Mouse (Mus musculus) kidney, adult 2 months (tissue): ENCODE data around the gene Fads2. TPM values are rescaled to one million over a fixed set of nuclear protein-coding genes. Genes with fewer than 3 reads are reported as not detected.

ENCODE experiments used
- DNase-seq: peaks from one replicate; pipeline ENCODE4 v3.0.0; 2021
- H3K27ac ChIP-seq: fragments of 200-500 bp; 2 replicates; pipeline ENCODE4 v1.5.1; 2012; ENCODE audit warnings: low read depth, low read length, control low read depth, inconsistent platforms; ENCODE audit not compliant: insufficient read depth
- H3K27me3 ChIP-seq: fragments of 200-500 bp; replicated peaks from 2 replicates; pipeline ENCODE4 v1.6.1; 2012; ENCODE audit warnings: mild to moderate bottlenecking, moderate library complexity, low read length, inconsistent platforms; ENCODE audit not compliant: control insufficient read depth, insufficient read depth
- H3K36me3 ChIP-seq: fragments of 200-500 bp; 2 replicates; pipeline ENCODE4 v1.6.1; 2012; ENCODE audit warnings: mild to moderate bottlenecking, moderate library complexity, low read length, inconsistent platforms; ENCODE audit not compliant: control insufficient read depth, insufficient read depth
- H3K4me1 ChIP-seq: fragments of 200-500 bp; 2 replicates; pipeline ENCODE4 v1.6.1; 2011; ENCODE audit warnings: low read length; ENCODE audit not compliant: control insufficient read depth, insufficient read depth
- H3K4me3 ChIP-seq: fragments of 200-500 bp; 2 replicates; pipeline ENCODE4 v1.5.1; 2011; ENCODE audit warnings: mild to moderate bottlenecking, low read depth, low read length, control low read depth; ENCODE audit not compliant: insufficient read depth
- CTCF ChIP-seq: fragments of 200-500 bp; conservative IDR thresholded peaks from 2 replicates; pipeline ENCODE4 v1.5.1; 2011; ENCODE audit warnings: low read depth, mild to moderate bottlenecking, control low read depth, low read length, moderate library complexity, mixed read lengths; ENCODE audit not compliant: insufficient read depth, insufficient read length
- POLR2A ChIP-seq: fragments of 200-500 bp; IDR thresholded peaks from one replicate; pipeline ENCODE4 v1.6.1; 2011; ENCODE audit warnings: low read depth, low read length, control low read depth
- WGBS: fragments of 180-500 bp; shearing (Covaris S2); methylation state at CpG from one replicate; pipeline ENCODE4 v1.1.7; 2018; 5-methylcytosine and 5-hydroxymethylcytosine counted together
- polyA plus RNA-seq: library from polyadenylated mRNA; depleted of rRNA; stranded (reverse); fragments of >200 nt; gene quantifications from 2 replicates; pipeline ENCODE4 v1.2.3, GENCODE M21; 2012; rRNA removed

The Fads2 gene
- 240 and 258 TPM in 2 replicates for polyA plus RNA-seq

DNA sequence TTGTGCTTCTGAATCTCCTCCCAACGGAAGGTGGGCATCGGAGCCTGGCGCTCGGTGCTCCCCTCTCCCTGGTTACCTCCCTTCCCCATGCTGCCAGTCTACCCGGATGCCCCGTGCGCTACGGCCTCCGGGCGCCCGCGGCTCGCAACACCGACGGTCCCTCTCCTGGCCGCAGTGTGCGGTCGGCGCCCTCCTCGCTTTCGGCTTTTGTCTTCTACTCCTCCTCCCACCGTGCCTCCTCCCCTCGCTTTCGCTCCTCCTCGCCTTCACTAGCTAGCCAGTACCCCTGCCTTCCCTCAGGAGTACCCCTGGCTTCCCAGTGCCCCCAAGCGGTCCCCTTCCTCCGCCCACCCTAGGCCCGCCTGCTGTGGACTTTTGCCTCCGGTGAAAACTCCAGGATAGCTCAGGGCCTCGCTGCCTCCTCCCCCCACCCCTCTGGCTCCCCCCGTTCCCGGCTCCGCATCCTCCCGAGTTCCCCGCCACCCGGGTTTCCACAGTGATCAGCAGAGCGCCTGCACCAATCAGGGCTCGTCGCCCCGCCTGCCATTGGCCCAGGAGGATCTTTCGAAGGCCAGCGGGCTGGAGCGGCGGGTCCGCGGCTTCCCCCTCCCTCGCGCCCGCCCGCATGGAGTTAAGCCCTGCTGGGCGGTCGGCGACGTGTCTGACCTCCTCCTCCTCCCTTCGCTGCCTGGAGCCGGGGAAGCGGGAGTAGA lies at the start of gene Fads2:
Fads2 (minus strand) TSS at position 406 of the 713 bp plus-strand sequence.
- Histone ChIP-seq H3K27ac (peak within 1 kb of the TSS; percentile 70), H3K27me3 (no peaks in the 10 kb centered on the region)
- WGBS = 1% methylated on average over 54 of the region's 57 CpGs

GRCm38 (mm10) chr19:10149189-10149588 lies 47.6 kb upstream of the Fads2 start:
- Histone ChIP-seq H3K4me1 (no peaks in the 10 kb centered on the region), H3K27ac (no peak overlapping the region), H3K4me3 (no peak overlapping the region), H3K36me3 (no peaks in the 10 kb centered on the region), H3K27me3 (no peaks in the 10 kb centered on the region)
- no peak for TF ChIP-seq POLR2A
- TF ChIP-seq CTCF = no peak
- 80% methylated on average over 3 of the region's 3 CpGs for WGBS
- DNase-seq = no peak

More for the DNA sequence above, at the start of gene Fads2:
- Histone ChIP-seq H3K4me1 (0 out of 2 replicates have a peak, but pooled peaks cover 4% of the 10 kb centered on the region), H3K36me3 (no peaks in the 10 kb centered on the region), H3K4me3 (peak within 1 kb of the TSS; percentile 64)
- TF ChIP-seq CTCF (0 out of 2 replicates have a peak, but pooled peaks have one; percentile 9), POLR2A (peak; percentile 86)
- peak; percentile 94 for DNase-seq

DNA sequence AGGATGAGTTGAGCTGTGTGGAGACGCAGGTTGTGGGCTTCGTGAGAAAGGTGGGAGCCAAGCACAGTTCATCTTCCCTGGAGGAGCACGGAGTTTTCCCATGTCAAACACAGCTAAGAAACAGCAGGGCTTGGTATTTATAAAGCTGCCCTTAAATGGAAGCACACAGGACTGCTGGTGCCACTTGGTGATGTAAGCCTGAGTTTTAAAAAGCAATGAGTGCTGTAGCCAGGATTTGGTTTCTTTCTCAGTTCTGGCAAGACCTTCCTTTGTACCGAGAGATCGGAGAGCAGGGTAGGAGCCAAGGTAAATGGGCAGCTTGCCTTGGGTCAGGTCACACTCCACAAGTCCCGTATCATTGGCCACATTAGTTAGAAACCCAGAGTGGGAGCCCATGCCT lies 47.0 kb upstream of the Fads2 start:
- H3K4me3 ChIP-seq = no peak overlapping the region
- no peak overlapping the region for H3K27ac ChIP-seq
- TF ChIP-seq CTCF = no peak
- no peak for TF ChIP-seq POLR2A
- no peaks in the 10 kb centered on the region for H3K4me1 ChIP-seq
- WGBS = 81% methylated on average over 6 of the region's 6 CpGs
- no peaks in the 10 kb centered on the region for H3K36me3 ChIP-seq
- peak; percentile 29 for DNase-seq
- H3K27me3 ChIP-seq = no peaks in the 10 kb centered on the region

DNA sequence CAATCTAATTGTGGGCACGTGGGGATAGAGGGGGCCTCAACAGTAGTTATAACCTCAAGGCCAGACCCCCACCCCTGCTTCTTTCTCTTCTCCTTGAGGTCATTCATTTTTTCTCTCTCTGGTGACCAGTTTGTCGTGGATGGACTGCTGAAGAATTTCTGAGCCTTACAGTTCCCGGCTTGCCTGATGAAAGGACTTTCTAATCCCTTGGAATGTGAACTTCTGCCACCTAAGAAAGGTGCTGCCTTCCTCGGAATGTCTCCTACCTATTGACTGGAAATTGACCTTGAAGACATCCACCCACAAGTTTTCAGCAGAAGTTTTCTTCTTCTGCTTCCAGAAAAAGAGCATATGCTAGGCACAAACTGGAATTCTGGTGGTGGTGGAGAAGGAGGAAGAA lies 42.9 kb upstream of the Fads2 start:
- Histone ChIP-seq H3K27ac (no peak overlapping the region), H3K4me1 (no peaks in the 10 kb centered on the region), H3K27me3 (no peaks in the 10 kb centered on the region), H3K36me3 (no peaks in the 10 kb centered on the region), H3K4me3 (no peak overlapping the region)
- 64% methylated on average over 4 of the region's 4 CpGs for WGBS
- DNase-seq = no peak
- TF ChIP-seq CTCF (no peak), POLR2A (no peak)

DNA sequence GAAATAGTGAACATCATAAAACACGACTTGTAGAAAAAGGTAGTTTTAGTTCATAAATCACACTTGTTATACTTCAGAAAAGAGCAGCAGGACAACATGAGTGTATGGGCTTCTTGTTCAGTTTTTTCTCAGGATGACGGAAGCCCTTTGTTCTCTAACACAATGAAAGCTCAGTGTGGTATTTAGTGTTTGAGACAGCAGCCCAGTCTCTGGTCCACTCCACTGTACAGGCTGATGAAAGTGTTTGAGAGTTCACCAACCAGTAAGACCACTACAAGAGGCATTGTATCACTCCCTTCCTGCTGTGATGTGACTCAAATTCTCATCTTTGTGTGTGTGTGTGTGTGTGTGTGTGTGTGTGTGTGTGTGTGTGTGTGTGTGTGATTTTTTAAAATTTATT lies 42.1 kb upstream of the Fads2 start:
- WGBS = 67% methylated on average over 2 of the region's 2 CpGs

DNA sequence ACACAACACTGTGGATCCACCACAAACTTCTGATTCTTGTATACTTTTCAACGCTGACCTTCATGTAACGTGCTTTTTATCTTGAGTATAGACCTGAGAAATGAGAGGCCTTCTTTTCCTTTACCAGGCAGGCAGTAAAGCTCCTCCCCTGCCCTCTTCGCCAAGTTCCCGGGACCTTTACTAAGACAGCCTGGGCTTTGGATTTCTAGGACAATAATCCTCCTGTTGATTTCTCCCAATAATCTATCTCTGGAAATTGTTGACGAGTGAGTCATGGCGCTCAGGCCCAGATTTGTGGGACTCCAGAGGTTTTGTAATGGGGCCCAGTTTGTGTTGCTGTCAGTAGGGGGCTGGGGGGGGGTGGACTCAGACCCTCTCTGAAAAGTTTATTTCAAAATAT lies 38.2 kb upstream of the Fads2 start:
- Histone ChIP-seq H3K27ac (no peak overlapping the region), H3K4me1 (0 out of 2 replicates have a peak, but pooled peaks cover 2% of the 10 kb centered on the region), H3K27me3 (no peaks in the 10 kb centered on the region), H3K36me3 (no peaks in the 10 kb centered on the region), H3K4me3 (no peak overlapping the region)
- 91% methylated on average over 6 of the region's 6 CpGs for WGBS
- TF ChIP-seq CTCF (no peak), POLR2A (no peak)
- no peak for DNase-seq

More for the DNA sequence above, 42.1 kb upstream of the Fads2 start:
- H3K27me3 ChIP-seq = no peaks in the 10 kb centered on the region
- H3K4me3 ChIP-seq = no peak overlapping the region
- no peak for DNase-seq
- no peaks in the 10 kb centered on the region for H3K36me3 ChIP-seq
- no peak overlapping the region for H3K27ac ChIP-seq
- no peak for TF ChIP-seq CTCF
- TF ChIP-seq POLR2A = no peak
- H3K4me1 ChIP-seq = no peaks in the 10 kb centered on the region

- Histone ChIP-seq H3K27ac (no peak overlapping the region), H3K4me3 (no peak overlapping the region), H3K4me1 (0 out of 2 replicates have a peak, but pooled peaks cover 2% of the 10 kb centered on the region), H3K27me3 (no peaks in the 10 kb centered on the region), H3K36me3 (no peaks in the 10 kb centered on the region)
- DNase-seq = peak; percentile 70
- TF ChIP-seq CTCF (no peak), POLR2A (no peak)
- 41% methylated on average over 5 of the region's 5 CpGs for WGBS
Observed at GRCm38 (mm10) chr19:10137423-10137822, 35.9 kb upstream of the Fads2 start.
